Mouse (Mus musculus) neural tube, embryonic 11.5 days (tissue): ENCODE results near the gene Itgb5. TPM values are rescaled to one million over a fixed set of nuclear protein-coding genes. Genes with fewer than 3 reads are reported as not detected.

Source experiments
- ATAC-seq: fragments of 200-750 bp; cut with Nextera tagmentation; 2 replicates; pipeline ENCODE4 v1.8.0; 2017; ENCODE audit warnings: moderate number of reproducible peaks, mild to moderate bottlenecking, moderate TSS enrichment, moderate library complexity; ENCODE audit not compliant: insufficient read depth, low FRiP score, low TSS enrichment
- DNase-seq: peaks from one replicate; pipeline ENCODE4 v3.0.0-alpha.2; 2015; ENCODE audit warnings: low spot score
- H3K27ac ChIP-seq: fragments of 300-500 bp; sonication (generic); 2 replicates; pipeline ENCODE4 v1.5.1; 2014; ENCODE audit warnings: low read depth, mild to moderate bottlenecking, low read length
- H3K27me3 ChIP-seq: fragments of 300-500 bp; sonication (generic); 2 replicates; pipeline ENCODE4 v1.6.1; 2014; ENCODE audit warnings: mild to moderate bottlenecking, low read length, mixed read lengths; ENCODE audit not compliant: control insufficient read depth, insufficient read depth
- H3K36me3 ChIP-seq: fragments of 300-500 bp; sonication (generic); 2 replicates; pipeline ENCODE4 v1.6.1; 2014; ENCODE audit warnings: mild to moderate bottlenecking, low read length, moderate library complexity, mixed read lengths; ENCODE audit not compliant: control insufficient read depth, insufficient read depth
- H3K4me1 ChIP-seq: fragments of 300-500 bp; sonication (generic); 2 replicates; pipeline ENCODE4 v1.6.1; 2014; ENCODE audit warnings: low read length, mixed read lengths; ENCODE audit not compliant: control insufficient read depth, insufficient read depth
- H3K4me2 ChIP-seq: fragments of 300-500 bp; sonication (generic); 2 replicates; pipeline ENCODE4 v1.6.1; 2014; ENCODE audit warnings: low read depth, mild to moderate bottlenecking, moderate library complexity
- H3K4me3 ChIP-seq: fragments of 300-500 bp; sonication (generic); 2 replicates; pipeline ENCODE4 v1.5.1; 2014; ENCODE audit warnings: low read depth, low read length
- H3K9ac ChIP-seq: fragments of 300-500 bp; sonication (generic); 2 replicates; pipeline ENCODE4 v1.6.1; 2014; ENCODE audit warnings: mild to moderate bottlenecking, low read length
- H3K9me3 ChIP-seq: fragments of 300-500 bp; sonication (generic); 2 replicates; pipeline ENCODE4 v1.6.1; 2016; ENCODE audit warnings: low read length; ENCODE audit not compliant: control insufficient read depth
- WGBS: fragments of 180-500 bp; shearing (Covaris S2); extraction: QIAGEN DNeasy Blood & Tissue Kit; methylation state at CpG from one replicate; pipeline ENCODE4 v1.1.7; 2014; 5-methylcytosine and 5-hydroxymethylcytosine counted together
- polyA plus RNA-seq: library from polyadenylated mRNA; unstranded; fragments of >200 nt; fragmentation: Nextera tagmentation; extraction: Ambion mirVana; gene quantifications from 2 replicates; pipeline ENCODE4 v1.2.1, GENCODE M21; 2014

Itgb5 gene
- polyA plus RNA-seq, 1 experiment from 2014 or later, result 32.4 TPM

- no peak overlapping the region for H3K27ac ChIP-seq
- no peaks in the 10 kb centered on the region for H3K27me3 ChIP-seq
- H3K4me1 ChIP-seq, result no peaks in the 10 kb centered on the region
- DNase-seq, result no peak
- H3K9ac ChIP-seq, result no peak overlapping the region
- ATAC-seq, result no peak
- no peaks in the 10 kb centered on the region for H3K9me3 ChIP-seq
- H3K4me3 ChIP-seq, result no peak overlapping the region
- no peaks in the 10 kb centered on the region for H3K36me3 ChIP-seq
- WGBS, result 83% methylated on average over 5 of the region's 5 CpGs
- no peak overlapping the region for H3K4me2 ChIP-seq
Measured at GRCm38 (mm10) chr16:33863208-33863751, 33.8 kb downstream of the Itgb5 start.

- Histone ChIP-seq H3K4me1 (no peaks in the 10 kb centered on the region), H3K36me3 (no peaks in the 10 kb centered on the region), H3K27ac (no peak overlapping the region), H3K9ac (no peak overlapping the region), H3K4me2 (no peak overlapping the region), H3K9me3 (no peaks in the 10 kb centered on the region), H3K4me3 (no peak overlapping the region), H3K27me3 (no peaks in the 10 kb centered on the region)
- no peak for ATAC-seq
- 79% methylated on average over 3 of the region's 3 CpGs for WGBS
- no peak for DNase-seq
Measured at GRCm38 (mm10) chr16:33870224-33870785, 40.8 kb downstream of the Itgb5 start.

- no peak overlapping the region for H3K4me2 ChIP-seq
- no peaks in the 10 kb centered on the region for H3K4me1 ChIP-seq
- H3K27ac ChIP-seq, result no peak overlapping the region
- H3K27me3 ChIP-seq, result no peaks in the 10 kb centered on the region
- no peak overlapping the region for H3K4me3 ChIP-seq
- no peaks in the 10 kb centered on the region for H3K36me3 ChIP-seq
- H3K9me3 ChIP-seq, result no peaks in the 10 kb centered on the region
- ATAC-seq, result no peak
- no peak overlapping the region for H3K9ac ChIP-seq
- no peak for DNase-seq
- WGBS, result 76% methylated on average over 13 of the region's 13 CpGs
Measured at GRCm38 (mm10) chr16:33870988-33871758, 41.7 kb downstream of the Itgb5 start.

GRCm38 (mm10) chr16:33871865-33872443 lies 42.5 kb downstream of the Itgb5 start:
- no peak overlapping the region for H3K9ac ChIP-seq
- no peaks in the 10 kb centered on the region for H3K9me3 ChIP-seq
- no peaks in the 10 kb centered on the region for H3K27me3 ChIP-seq
- no peak overlapping the region for H3K4me2 ChIP-seq
- no peak for DNase-seq
- 67% methylated on average over 14 of the region's 14 CpGs for WGBS
- H3K36me3 ChIP-seq, result no peaks in the 10 kb centered on the region
- ATAC-seq, result no peak
- no peaks in the 10 kb centered on the region for H3K4me1 ChIP-seq
- no peak overlapping the region for H3K4me3 ChIP-seq
- no peak overlapping the region for H3K27ac ChIP-seq

- Histone ChIP-seq H3K27me3 (no peaks in the 10 kb centered on the region), H3K36me3 (no peaks in the 10 kb centered on the region), H3K9me3 (no peaks in the 10 kb centered on the region), H3K4me3 (no peak overlapping the region), H3K4me1 (no peaks in the 10 kb centered on the region), H3K27ac (no peak overlapping the region), H3K4me2 (no peak overlapping the region), H3K9ac (no peak overlapping the region)
- DNase-seq (no peak), ATAC-seq (no peak)
- 66% methylated on average over 7 of the region's 7 CpGs for WGBS
Measured at GRCm38 (mm10) chr16:33873282-33873681, 43.8 kb downstream of the Itgb5 start.

GRCm38 (mm10) chr16:33878041-33878783 lies 48.7 kb downstream of the Itgb5 start:
- 77% methylated on average over 6 of the region's 6 CpGs for WGBS
- ATAC-seq (no peak), DNase-seq (no peak)
- no peak overlapping the region for H3K27ac ChIP-seq
- no peaks in the 10 kb centered on the region for H3K36me3 ChIP-seq
- no peaks in the 10 kb centered on the region for H3K9me3 ChIP-seq
- H3K4me3 ChIP-seq, result no peak overlapping the region
- H3K4me1 ChIP-seq, result no peaks in the 10 kb centered on the region
- no peaks in the 10 kb centered on the region for H3K27me3 ChIP-seq
- no peak overlapping the region for H3K4me2 ChIP-seq
- H3K9ac ChIP-seq, result no peak overlapping the region

- no peak overlapping the region for H3K4me2 ChIP-seq
- H3K9ac ChIP-seq, result no peak overlapping the region
- WGBS, result 54% methylated on average over 6 of the region's 6 CpGs
- no peaks in the 10 kb centered on the region for H3K36me3 ChIP-seq
- H3K27ac ChIP-seq, result no peak overlapping the region
- H3K4me1 ChIP-seq, result no peaks in the 10 kb centered on the region
- no peaks in the 10 kb centered on the region for H3K9me3 ChIP-seq
- ATAC-seq (no peak), DNase-seq (no peak)
- no peak overlapping the region for H3K4me3 ChIP-seq
- H3K27me3 ChIP-seq, result no peaks in the 10 kb centered on the region
Measured at GRCm38 (mm10) chr16:33879031-33879430, 49.6 kb downstream of the Itgb5 start.

GRCm38 (mm10) chr16:33879556-33879955 lies 50.1 kb downstream of the Itgb5 start:
- Histone ChIP-seq H3K9ac (no peak overlapping the region), H3K4me1 (no peaks in the 10 kb centered on the region), H3K27ac (no peak overlapping the region), H3K36me3 (no peaks in the 10 kb centered on the region), H3K9me3 (no peaks in the 10 kb centered on the region), H3K27me3 (no peaks in the 10 kb centered on the region), H3K4me2 (no peak overlapping the region), H3K4me3 (no peak overlapping the region)
- 50% methylated on average over 4 of the region's 4 CpGs for WGBS
- DNase-seq (no peak), ATAC-seq (no peak)
